Mouse (Mus musculus): Measurements from ENCODE around the gene Gm11938. TPM values are rescaled to one million over a fixed set of nuclear protein-coding genes. Genes with fewer than 3 reads are reported as not detected.

The Gm11938 gene
- polyA plus RNA-seq, 1 experiment = not detected

- H3K27ac ChIP-seq (ENCODE audit: insufficient read depth, low read length) = no peak overlapping the region
- TF ChIP-seq POLR2A (IDR thresholded peaks at IDR 0.05; ENCODE audit: low read depth, low read length) (no peak), CTCF (IDR thresholded peaks at IDR 0.05; ENCODE audit: borderline replicate concordance, insufficient read depth, low read length) (no peak)
These were observed 46.9 kb downstream of the Gm11938 start for GRCm38 (mm10) chr11:99556195-99556594.

More at GRCm38 (mm10) chr11:99556195-99556594, 46.9 kb downstream of the Gm11938 start:
- H3K4me1 ChIP-seq (ENCODE audit: control insufficient read depth, insufficient read depth, low read length) = peaks cover 7% of the 10 kb centered on the region; the same call in 1 of the 2 replicates
- H3K4me3 ChIP-seq (ENCODE audit: insufficient read depth, low read length) = no peak overlapping the region

Other genes starting within 250 kb of the Gm11938 start
- gene Krt28, start 228.4 kb downstream of the Gm11938 start, polyA plus RNA-seq (2011; ENCODE audit: insufficient read length, low read depth, missing spikeins) = not detected in 2 replicates
- gene Krt10, start 213.9 kb downstream of the Gm11938 start, polyA plus RNA-seq (2011; ENCODE audit: insufficient read length, low read depth, missing spikeins) = 4.0 and 4.5 TPM in 2 replicates
- gene Krt12, start 181.0 kb downstream of the Gm11938 start, polyA plus RNA-seq (2011; ENCODE audit: insufficient read length, low read depth, missing spikeins) = not detected in 2 replicates
- gene Krt20, start 165.2 kb downstream of the Gm11938 start, polyA plus RNA-seq (2011; ENCODE audit: insufficient read length, low read depth, missing spikeins) = 1.7 and 3.9 TPM in 2 replicates
- not detected in 2 replicates for gene Krt23, start 110.2 kb downstream of the Gm11938 start, polyA plus RNA-seq (2011; ENCODE audit: insufficient read length, low read depth, missing spikeins)
- gene Krt39, start 82.0 kb downstream of the Gm11938 start, polyA plus RNA-seq (2011; ENCODE audit: insufficient read length, low read depth, missing spikeins) = not detected in 2 replicates
- gene Krt40, start 60.1 kb downstream of the Gm11938 start, polyA plus RNA-seq (2011; ENCODE audit: insufficient read length, low read depth, missing spikeins) = not detected in 2 replicates
- gene Krtap3-3, start 52.4 kb downstream of the Gm11938 start, polyA plus RNA-seq (2011; ENCODE audit: insufficient read length, low read depth, missing spikeins) = not detected in 2 replicates
- gene Krtap3-2, start 46.5 kb downstream of the Gm11938 start, polyA plus RNA-seq (2011; ENCODE audit: insufficient read length, low read depth, missing spikeins) = not detected in 2 replicates
- not detected in 2 replicates for gene Gm11939, start 43.8 kb downstream of the Gm11938 start, polyA plus RNA-seq (2011; ENCODE audit: insufficient read length, low read depth, missing spikeins)
- gene Krtap3-1, start 36.7 kb downstream of the Gm11938 start, polyA plus RNA-seq (2011; ENCODE audit: insufficient read length, low read depth, missing spikeins) = not detected in 2 replicates
- not detected in 2 replicates for gene Krtap1-5, start 22.3 kb downstream of the Gm11938 start, polyA plus RNA-seq (2011; ENCODE audit: insufficient read length, low read depth, missing spikeins)
- gene Krtap1-4, start 19.7 kb downstream of the Gm11938 start, polyA plus RNA-seq (2011; ENCODE audit: insufficient read length, low read depth, missing spikeins) = not detected in 2 replicates
- not detected in 2 replicates for gene Krtap1-3, start 12.0 kb downstream of the Gm11938 start, polyA plus RNA-seq (2011; ENCODE audit: insufficient read length, low read depth, missing spikeins)
- gene Krtap9-3, start 5.2 kb downstream of the Gm11938 start, polyA plus RNA-seq (2011; ENCODE audit: insufficient read length, low read depth, missing spikeins) = not detected in 2 replicates
- gene Gm11937, start 6.9 kb upstream of the Gm11938 start, polyA plus RNA-seq (2011; ENCODE audit: insufficient read length, low read depth, missing spikeins) = not detected in 2 replicates
- gene Krtap2-4, start 11.5 kb upstream of the Gm11938 start, polyA plus RNA-seq (2011; ENCODE audit: insufficient read length, low read depth, missing spikeins) = not detected in 2 replicates
- not detected in 2 replicates for gene Gm11562, start 17.1 kb upstream of the Gm11938 start, polyA plus RNA-seq (2011; ENCODE audit: insufficient read length, low read depth, missing spikeins)
- not detected in 2 replicates for gene Krtap4-1, start 24.9 kb upstream of the Gm11938 start, polyA plus RNA-seq (2011; ENCODE audit: insufficient read length, low read depth, missing spikeins)
- not detected in 2 replicates for gene Krtap4-2, start 31.8 kb upstream of the Gm11938 start, polyA plus RNA-seq (2011; ENCODE audit: insufficient read length, low read depth, missing spikeins)
- gene Krtap4-7, start 40.8 kb upstream of the Gm11938 start, polyA plus RNA-seq (2011; ENCODE audit: insufficient read length, low read depth, missing spikeins) = not detected in 2 replicates
- gene Gm11555, start 46.9 kb upstream of the Gm11938 start, polyA plus RNA-seq (2011; ENCODE audit: insufficient read length, low read depth, missing spikeins) = not detected in 2 replicates
- gene Gm11563, start 55.7 kb upstream of the Gm11938 start, polyA plus RNA-seq (2011; ENCODE audit: insufficient read length, low read depth, missing spikeins) = not detected in 2 replicates
- gene Krtap4-6, start 62.7 kb upstream of the Gm11938 start, polyA plus RNA-seq (2011; ENCODE audit: insufficient read length, low read depth, missing spikeins) = not detected in 2 replicates
- gene Gm14190, start 87.4 kb upstream of the Gm11938 start, polyA plus RNA-seq (2011; ENCODE audit: insufficient read length, low read depth, missing spikeins) = not detected in 2 replicates
- not detected in 2 replicates for gene Gm14180, start 131.0 kb upstream of the Gm11938 start, polyA plus RNA-seq (2011; ENCODE audit: insufficient read length, low read depth, missing spikeins)
- gene Gm11595, start 169.6 kb upstream of the Gm11938 start, polyA plus RNA-seq (2011; ENCODE audit: insufficient read length, low read depth, missing spikeins) = not detected in 2 replicates
- gene Krtap4-8, start 177.4 kb upstream of the Gm11938 start, polyA plus RNA-seq (2011; ENCODE audit: insufficient read length, low read depth, missing spikeins) = not detected in 2 replicates
- gene Krtap4-9, start 181.9 kb upstream of the Gm11938 start, polyA plus RNA-seq (2011; ENCODE audit: insufficient read length, low read depth, missing spikeins) = not detected in 2 replicates
- gene Gm11596, start 190.2 kb upstream of the Gm11938 start, polyA plus RNA-seq (2011; ENCODE audit: insufficient read length, low read depth, missing spikeins) = not detected in 2 replicates
- gene Gm11569, start 195.6 kb upstream of the Gm11938 start, polyA plus RNA-seq (2011; ENCODE audit: insufficient read length, low read depth, missing spikeins) = not detected in 2 replicates
- not detected in 2 replicates for gene Gm11554, start 201.1 kb upstream of the Gm11938 start, polyA plus RNA-seq (2011; ENCODE audit: insufficient read length, low read depth, missing spikeins)
- gene Krtap4-13, start 206.6 kb upstream of the Gm11938 start, polyA plus RNA-seq (2011; ENCODE audit: insufficient read length, low read depth, missing spikeins) = not detected in 2 replicates
- not detected in 2 replicates for gene Gm11564, start 212.4 kb upstream of the Gm11938 start, polyA plus RNA-seq (2011; ENCODE audit: insufficient read length, low read depth, missing spikeins)
- not detected in 2 replicates for gene 2300003K06Rik, start 234.8 kb upstream of the Gm11938 start, polyA plus RNA-seq (2011; ENCODE audit: insufficient read length, low read depth, missing spikeins)
- not detected in 2 replicates for gene Krtap4-16, start 248.3 kb upstream of the Gm11938 start, polyA plus RNA-seq (2011; ENCODE audit: insufficient read length, low read depth, missing spikeins)